Mouse (Mus musculus) CD4-positive, CD25-positive, alpha-beta regulatory T cell, adult 2 months (primary cell): ENCODE measurements at regions not wholly inside any gene's neighbourhood (a gene's known extent, or its start where the extent isn't known, plus 50 kb on each side); places are given as distances from the start of the nearest gene placed in this dataset.

Experiments used
- DNase-seq: peaks from one replicate; pipeline ENCODE4 v3.0.0-alpha.2; 2012; ENCODE audit warnings: low read depth, low spot score

- no peak for DNase-seq
Measured at GRCm38 (mm10) chr10:92091480-92092395, 630.5 kb downstream of the Nedd1 start.

DNA sequence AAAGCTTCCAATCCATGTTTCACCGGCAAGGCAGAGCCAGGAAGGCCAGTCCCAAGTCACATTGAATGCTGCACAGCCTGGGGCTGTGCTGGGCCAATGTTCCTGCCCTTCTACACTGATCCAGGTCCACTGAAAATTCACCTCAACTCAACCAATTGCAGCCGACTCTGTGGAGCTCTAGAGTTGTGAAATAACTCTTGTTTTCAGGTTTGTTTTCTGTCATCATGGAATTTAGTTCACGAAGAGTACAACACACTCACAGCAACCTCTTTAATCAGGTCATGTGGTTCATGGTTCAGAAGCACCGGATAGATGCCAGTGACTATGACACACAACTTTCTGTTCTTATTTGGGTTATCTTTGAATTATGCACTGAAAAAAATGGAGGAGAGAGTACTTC is 640.1 kb downstream of the Nedd1 start:
- DNase-seq = no peak

DNA sequence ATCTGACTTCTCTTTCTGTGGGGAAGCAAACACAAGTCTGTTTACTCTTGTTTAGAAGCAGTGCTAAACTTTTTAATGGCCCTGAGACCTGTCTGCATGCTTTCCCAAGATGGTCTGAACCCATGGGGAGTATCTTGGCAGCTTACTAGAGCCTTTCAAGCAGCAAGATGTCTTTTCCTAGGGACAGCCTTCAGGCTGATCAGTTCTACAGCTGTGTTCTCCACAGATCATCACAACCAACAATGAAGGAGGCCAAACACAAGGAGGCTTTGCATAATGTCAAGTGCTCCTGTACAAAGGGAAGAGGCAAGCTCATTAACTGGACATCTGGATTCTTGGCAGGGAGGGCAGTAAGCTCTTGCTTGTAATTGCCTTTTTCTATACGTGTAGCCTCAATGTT is 641.0 kb downstream of the Nedd1 start:
- DNase-seq = no peak

DNA sequence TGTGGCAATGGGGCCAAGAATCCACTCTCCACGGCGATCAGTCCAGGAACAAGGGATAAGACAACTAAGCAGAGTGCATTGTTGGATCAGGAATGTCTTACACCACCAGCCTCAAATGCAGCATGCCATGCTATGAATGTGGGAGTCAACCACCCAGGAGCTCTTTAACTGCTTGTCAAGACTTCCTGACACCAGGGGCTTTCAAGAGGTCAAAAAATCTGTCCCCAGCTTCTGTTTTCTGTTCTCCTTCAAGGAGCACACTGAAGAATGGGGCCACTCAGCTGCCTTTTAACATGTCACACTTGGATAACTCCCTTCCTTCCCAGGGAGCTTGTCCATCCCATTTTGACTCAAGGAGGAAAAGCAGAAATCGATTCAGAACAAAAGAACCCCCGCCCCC is 642.8 kb downstream of the Nedd1 start:
- DNase-seq = no peak

- no peak for DNase-seq
Measured at GRCm38 (mm10) chr10:92077291-92077690, 644.9 kb downstream of the Nedd1 start.

- DNase-seq = no peak
Measured at GRCm38 (mm10) chr10:92076754-92077153, 645.5 kb downstream of the Nedd1 start.

DNA sequence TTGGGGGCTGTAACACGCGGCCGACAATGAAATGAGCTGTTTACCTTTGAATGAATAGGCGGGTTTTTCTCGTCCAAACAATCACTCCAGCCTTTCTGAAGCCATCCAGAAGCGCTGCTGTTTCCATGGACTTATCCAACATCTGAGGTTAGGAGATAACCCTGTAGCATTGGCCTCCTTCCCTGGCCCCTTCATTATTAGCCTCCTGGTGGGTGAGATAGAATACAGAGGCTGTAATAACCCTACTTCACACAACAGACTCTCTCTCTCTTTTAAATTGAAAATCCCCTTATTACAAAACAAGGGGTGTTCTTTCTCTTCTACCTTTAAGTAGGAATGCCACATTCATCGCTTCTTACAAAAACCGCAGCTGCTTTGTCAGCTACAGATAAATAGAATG is 646.8 kb downstream of the Nedd1 start:
- no peak for DNase-seq

- no peak for DNase-seq
Measured at GRCm38 (mm10) chr10:92074698-92075394, 647.4 kb downstream of the Nedd1 start.

DNA sequence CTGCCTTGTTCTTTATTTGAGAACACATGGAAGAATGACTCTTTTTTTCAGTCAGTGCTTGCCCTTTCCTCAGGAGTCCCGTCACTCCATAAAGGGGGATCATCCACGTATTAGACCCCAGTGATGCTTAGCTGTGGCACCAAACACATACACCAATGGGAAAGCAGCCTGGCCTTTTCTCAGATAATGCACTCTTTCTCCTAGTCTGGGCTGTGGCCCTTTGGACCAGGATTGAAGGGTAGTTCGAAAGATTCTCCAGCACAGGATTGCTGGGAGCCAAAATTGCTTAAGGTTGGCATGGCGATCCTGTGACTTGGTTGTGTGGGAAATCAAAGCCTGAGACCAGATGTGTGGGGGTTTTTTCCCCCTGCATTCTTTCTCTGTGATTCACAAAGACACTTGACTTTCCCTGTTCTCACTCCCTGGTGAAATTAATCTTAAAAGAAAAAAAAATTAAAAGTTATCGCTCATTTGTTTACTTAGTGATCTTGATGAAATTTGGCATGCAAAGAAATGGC is 648.3 kb downstream of the Nedd1 start:
- DNase-seq = no peak

GRCm38 (mm10) chr10:92044783-92045182 is 677.4 kb downstream of the Nedd1 start:
- DNase-seq = no peak

- no peak for DNase-seq
Measured at GRCm38 (mm10) chr10:92036176-92036575, 686.0 kb downstream of the Nedd1 start.

DNA sequence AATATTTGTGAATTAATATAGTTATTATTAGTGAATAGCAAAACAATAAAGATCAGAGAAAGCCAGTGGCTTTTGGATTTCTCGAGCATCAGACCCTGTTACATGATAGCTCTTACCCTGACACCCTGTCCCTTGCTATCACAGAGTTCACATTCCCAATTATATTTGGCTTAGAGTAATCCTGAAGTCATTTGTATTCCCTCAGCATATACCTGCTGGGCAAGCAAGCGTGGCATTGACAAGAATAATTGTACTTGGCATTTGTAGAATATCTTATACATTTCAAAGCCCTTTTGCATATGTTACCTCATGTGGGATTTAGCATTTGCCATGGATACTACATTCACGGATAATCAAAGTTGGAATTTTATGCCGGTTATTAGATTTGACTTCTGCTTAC is 692.0 kb downstream of the Nedd1 start:
- no peak for DNase-seq

DNA sequence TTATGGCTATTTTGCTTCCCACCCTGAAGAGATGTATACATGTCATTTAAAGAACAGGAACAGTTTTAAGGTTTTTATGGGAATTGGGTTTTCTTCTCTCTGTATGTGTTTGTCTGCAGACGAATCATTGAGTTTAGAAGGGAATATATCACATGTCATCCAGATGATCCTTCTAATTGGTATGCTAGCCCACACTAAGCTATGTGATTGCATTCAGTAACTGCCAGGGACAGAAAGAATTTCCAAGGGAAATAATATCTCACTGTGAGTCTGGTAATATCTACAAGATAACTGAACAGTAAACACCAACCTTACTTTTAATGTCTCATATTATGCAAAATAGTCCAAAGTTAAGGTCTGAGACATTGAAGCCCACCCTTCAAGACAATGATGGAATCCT is 698.0 kb downstream of the Nedd1 start:
- no peak for DNase-seq

DNA sequence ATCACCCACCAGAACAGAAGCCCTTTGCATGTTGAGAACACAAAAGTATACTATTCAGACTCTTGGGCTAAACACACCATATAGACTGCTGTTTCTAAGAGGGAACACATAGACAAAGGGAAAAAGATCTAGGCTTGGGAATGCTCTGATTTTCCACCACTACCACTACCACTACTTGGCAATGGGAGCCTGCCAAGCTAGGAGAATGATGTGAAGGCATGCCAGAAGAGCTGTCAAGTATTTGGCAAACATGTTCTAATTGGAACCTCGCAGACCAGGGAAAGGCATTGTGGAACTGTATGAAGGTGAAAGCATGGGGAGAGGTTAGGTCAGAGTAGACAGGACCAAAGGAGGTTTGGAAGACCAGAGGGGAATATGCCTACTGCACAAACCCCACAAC is 701.2 kb downstream of the Nedd1 start:
- no peak for DNase-seq

GRCm38 (mm10) chr10:92009551-92009950 is 712.7 kb downstream of the Nedd1 start:
- no peak for DNase-seq

GRCm38 (mm10) chr10:92007891-92008290 is 714.3 kb downstream of the Nedd1 start:
- no peak for DNase-seq

GRCm38 (mm10) chr10:92006467-92006866 is 715.8 kb downstream of the Nedd1 start:
- DNase-seq = no peak

DNA sequence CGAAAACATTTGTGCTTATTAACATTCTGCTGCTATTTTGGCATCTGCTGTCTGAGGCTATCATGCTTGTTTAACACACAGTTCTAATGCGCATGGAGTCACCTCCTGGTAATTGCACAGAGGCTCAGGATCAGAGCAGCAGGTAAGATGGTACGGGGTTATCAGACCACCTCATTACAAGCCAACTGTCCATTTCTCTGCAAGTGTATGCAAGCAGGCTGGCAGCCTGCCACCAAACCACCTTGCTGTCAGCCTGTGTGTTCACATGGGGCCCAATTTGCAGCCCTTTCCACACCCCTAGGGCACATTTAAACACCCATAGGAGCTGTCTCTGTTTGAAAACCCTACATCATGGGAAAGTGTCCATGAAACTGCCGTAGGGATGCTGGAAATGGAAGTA is 731.2 kb downstream of the Nedd1 start:
- DNase-seq = no peak

DNA sequence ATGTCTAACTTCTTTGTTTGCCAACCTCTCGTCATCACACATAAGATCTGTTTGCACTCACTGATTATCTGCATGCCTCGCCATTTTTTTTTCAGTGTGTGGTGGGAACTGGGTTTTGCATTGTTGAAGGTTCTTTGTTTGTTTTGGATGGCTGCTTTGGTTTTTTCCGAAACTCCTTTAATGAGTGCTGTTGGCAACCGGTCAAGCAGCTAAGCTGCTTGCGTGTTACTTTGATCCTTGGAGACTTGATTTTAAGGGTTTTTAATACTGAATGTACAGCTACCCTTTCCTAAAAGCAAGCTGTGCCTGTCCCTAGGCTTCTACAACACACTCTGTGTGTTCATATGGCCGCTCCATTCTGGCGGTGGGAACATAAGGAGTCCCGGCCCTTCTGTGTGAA is 733.9 kb downstream of the Nedd1 start:
- DNase-seq = no peak

DNA sequence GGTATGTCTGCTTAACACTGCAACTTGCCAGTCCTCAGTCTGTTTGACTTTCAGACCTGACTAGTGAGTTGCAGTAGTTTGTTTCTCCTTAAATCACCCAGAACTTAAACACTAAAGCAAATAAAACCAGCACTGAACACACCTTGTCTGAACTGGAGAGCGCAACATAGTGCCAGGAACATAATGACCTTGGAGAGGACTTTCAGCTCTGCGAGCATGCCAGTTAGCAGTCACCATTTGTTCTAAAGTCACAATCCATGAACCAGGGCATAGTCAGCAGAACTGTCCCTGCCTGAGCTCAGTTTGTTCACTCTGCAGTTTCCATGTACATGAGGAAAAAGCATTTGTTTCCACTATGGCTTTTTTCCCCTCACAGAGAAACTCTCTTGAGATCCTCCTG is 742.4 kb downstream of the Nedd1 start:
- DNase-seq = no peak

- DNase-seq = no peak
Measured at GRCm38 (mm10) chr10:91971951-91972350, 750.3 kb downstream of the Nedd1 start.

DNA sequence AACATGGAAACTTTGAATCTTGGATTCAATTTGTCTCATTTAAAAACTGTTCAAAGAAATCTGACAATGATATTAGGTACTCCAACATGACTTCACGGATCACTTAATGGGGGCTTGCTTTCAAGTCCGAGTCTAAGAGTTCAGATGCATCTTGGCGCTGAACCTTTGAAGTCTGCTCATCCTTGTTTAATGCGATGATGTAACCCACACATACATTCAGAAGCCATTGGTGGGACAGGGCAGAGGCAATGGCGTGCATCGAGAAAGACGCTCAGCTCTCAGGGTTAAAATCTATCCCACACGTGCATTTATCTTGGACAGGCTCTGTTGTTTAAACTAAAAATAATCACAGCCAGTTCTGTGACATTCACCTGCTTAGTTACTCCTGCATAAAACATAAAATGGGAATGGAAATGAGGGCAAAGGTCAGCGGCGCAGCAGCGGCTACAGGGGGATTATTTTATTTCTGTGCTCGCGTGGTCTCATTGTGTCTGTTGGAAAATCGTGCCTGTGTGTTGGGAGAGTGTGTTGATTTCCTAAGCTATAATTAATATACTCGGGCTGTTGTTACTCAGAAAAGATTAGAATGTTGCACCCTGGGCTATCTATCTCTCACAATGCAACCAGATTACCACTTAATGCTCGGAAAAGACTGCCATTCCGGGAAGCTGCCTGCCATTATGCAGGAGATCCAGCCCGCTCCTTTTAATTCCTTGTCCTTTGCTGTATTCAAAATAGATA is 754.5 kb downstream of the Nedd1 start:
- no peak for DNase-seq
